Mouse (Mus musculus): ENCODE data around the gene A530084C06Rik. TPM values are rescaled to one million over a fixed set of nuclear protein-coding genes. Genes with fewer than 3 reads are reported as not detected.
A peak's percentile ranks its signal among the peaks of the same experiment; 100 is the strongest.

Gene A530084C06Rik
- total RNA-seq, 4 experiments from 2014 or later: not detected

DNA sequence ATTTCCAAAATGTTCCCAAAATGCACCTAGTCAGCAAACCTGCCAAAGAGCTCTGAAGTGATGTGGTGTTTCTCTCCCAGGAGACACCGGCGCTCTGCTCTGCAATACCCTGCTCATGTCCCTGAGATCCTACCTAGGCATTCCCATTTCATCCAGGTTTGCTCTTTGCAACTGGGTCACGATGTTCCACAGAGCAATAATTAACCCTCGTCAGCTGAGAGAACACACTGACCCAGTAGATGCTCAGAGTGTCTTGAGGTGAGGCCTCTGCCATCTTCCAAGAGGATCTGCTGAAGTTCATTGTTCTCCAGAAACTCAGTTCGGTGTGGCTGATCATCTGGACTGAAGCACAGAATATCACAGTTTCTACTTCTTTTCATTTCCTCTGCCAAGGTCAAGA, 16.1 kb downstream of the A530084C06Rik start:
- no peak for DNase-seq

GRCm38 (mm10) chr13:31534726-31535125, 24.4 kb downstream of the A530084C06Rik start:
- no peak for DNase-seq

- DNase-seq: no peak
Observed at GRCm38 (mm10) chr13:31531651-31532061, 27.5 kb downstream of the A530084C06Rik start.

GRCm38 (mm10) chr13:31531186-31531585, 27.9 kb downstream of the A530084C06Rik start:
- no peak for DNase-seq

- DNase-seq: no peak
Observed at GRCm38 (mm10) chr13:31524976-31525375, 34.2 kb downstream of the A530084C06Rik start.

GRCm38 (mm10) chr13:31518971-31519370, 40.2 kb downstream of the A530084C06Rik start:
- DNase-seq: no peak

GRCm38 (mm10) chr13:31518411-31518886, 40.7 kb downstream of the A530084C06Rik start:
- DNase-seq: peak; percentile 47

DNA sequence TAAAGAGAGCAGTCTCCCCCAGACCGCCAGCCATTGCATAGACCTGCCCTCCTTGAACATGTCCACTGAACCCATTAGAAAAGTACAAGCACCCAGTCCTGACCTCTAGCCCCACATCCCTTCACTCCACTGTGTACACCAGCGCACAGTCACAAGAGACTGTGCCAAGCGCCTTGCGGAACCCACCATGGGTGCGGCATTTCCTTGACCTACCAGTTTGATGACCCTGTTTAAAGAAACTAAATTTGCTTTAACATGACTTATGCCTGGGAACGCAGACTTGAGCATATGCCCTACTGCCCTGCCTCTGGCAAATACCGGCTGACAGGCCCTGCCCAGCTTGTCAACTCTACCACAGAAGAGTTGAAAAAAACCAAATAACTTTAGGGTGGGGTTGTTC, 43.9 kb downstream of the A530084C06Rik start:
- no peak for DNase-seq

DNA sequence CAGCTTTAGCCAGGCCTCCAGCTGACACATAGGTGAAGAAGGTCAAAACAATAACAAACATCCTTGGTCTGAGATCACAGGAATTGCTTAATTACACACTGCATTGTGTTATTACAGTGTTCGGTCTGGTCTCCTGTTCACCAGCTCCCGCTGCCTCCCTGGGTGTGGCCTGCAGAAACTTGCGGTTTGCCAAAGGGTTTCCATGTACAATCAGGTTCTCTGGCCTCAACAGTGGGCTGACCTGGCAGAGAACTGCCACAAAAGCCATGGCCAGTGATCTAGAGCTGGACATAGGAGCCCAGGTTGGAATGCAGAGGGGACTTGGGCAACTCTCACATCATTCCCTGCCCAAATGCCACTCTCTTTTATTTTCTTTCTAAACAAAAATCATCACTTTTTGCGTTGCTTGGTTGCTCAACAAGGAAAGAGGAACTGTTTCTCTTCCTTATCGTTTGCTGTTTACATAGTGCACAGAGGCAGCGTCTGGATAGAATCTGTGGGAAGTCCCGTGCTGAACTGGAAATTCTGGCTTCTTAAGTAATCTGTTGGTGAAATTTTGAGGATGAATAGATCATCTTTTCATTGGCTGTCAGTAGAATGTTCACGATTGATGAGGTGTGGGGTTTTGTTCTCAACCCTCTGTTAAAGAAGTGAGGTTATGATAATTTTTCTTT, 52.5 kb downstream of the A530084C06Rik start:
- no peak for DNase-seq

Other genes starting within 250 kb of the A530084C06Rik start
- gene Foxq1, start 3.2 kb downstream of the A530084C06Rik start, total RNA-seq (2022): under 1 TPM; 0.09 to 0.24 (median 0.10) TPM
- not detected for gene Foxf2, start 66.5 kb upstream of the A530084C06Rik start, total RNA-seq (2022)
- gene Foxc1, start 247.3 kb upstream of the A530084C06Rik start, total RNA-seq (2022): 1 to 10 TPM; 4.8 to 9.0 (median 7.3) TPM

Measured in adrenal gland, adult 8-10 months (tissue).